Mouse (Mus musculus) layer of hippocampus, adult 18-20 months (tissue): ENCODE results near the gene Kmt2d. TPM values are rescaled to one million over a fixed set of nuclear protein-coding genes. Genes with fewer than 3 reads are reported as not detected.
"Not testable (repeated sequence)": the region's sequence is repeated elsewhere in the genome, so short reads cannot be mapped to it uniquely, and the experiment has no call there.

Experiments
- DNase-seq, 2 experiments: peaks; one replicate each; pipeline ENCODE4 v3.0.0; 2022; ENCODE audit warnings: low spot score in 2 of 2
- long read RNA-seq: library from polyadenylated mRNA; stranded (forward); transcript quantifications from one replicate; pipeline ENCODE4 v2.0.0, GENCODE M21; 2021
- total RNA-seq, 2 experiments: library from RNA; stranded (reverse); gene quantifications; 2 replicates each; pipeline ENCODE4 v1.2.3; 2021

Gene Kmt2d
- total RNA-seq, result 100 to 1,000 TPM in 1 of 2 experiments, 10 to 100 TPM in 1; 89.1 to 103 TPM
- long read RNA-seq, partial matches to known transcripts, result 4 of 21 reads
- long read RNA-seq, other reads (novel, unspliced or antisense), result 17 of 21 reads

- peak in 1 of 2 experiments; percentile 45 for DNase-seq
Observed at GRCm38 (mm10) chr15:98871070-98871915, at the start of gene Kmt2d. Kmt2d (minus strand) TSS chr15:98871204.

- DNase-seq, result not testable (repeated sequence)
Observed at GRCm38 (mm10) chr15:98918499-98918895, 47.5 kb upstream of the Kmt2d start.

DNA sequence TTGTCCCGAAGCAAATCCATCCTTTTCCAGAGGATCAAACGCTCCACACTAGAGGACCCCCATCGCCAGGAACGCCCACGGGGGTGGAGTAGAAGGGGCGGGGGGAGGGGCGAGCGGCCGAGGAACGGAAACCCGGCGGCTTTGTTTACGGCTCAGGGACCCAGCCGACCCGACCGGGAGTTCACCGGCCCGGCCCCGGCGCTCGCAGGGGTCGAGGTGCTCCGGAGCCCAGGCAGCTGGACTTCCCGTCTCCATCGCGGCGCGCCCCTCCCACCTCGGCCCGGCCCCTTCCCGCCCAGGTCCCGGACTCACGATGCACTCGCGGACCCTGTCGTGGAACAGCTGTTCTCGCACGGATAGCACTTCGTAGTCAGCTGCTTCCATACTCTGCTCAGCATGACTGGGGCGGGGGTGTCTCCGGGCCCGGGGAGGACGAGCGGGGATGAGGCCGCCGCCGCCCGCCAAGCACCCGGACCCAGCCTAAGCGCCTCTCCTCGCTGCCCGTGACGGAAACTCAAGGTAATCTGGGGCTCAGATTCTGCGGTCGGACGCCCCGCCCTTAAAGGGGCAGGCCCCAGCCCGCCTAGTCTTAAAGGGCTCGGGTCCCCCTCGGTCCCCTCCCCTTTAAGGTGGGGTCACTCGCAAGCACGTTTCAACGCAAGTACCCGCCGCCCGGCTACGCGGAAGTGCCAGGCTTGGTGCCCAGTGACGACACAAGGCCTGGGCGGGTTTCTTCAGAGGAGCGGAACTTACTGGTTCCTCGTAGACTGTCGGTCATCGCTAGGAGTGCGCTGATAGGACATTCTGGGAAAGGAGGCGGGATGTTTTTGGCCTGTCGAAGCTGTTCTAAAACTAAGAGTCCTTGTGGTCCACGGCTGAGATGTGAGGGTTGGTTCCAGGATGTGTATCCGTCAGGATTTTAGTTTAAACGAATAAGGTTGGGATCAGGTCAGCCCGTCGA is 46.8 kb upstream of the Kmt2d start, which contains the start of gene Lmbr1l:
TSS of gene Lmbr1l (minus strand) at position 694 of the 961 bp plus-strand sequence.
- peak; percentile 99 for DNase-seq

- peak in 1 of 2 experiments; percentile 30 for DNase-seq
Observed at GRCm38 (mm10) chr15:98917091-98917490, 46.1 kb upstream of the Kmt2d start.

DNA sequence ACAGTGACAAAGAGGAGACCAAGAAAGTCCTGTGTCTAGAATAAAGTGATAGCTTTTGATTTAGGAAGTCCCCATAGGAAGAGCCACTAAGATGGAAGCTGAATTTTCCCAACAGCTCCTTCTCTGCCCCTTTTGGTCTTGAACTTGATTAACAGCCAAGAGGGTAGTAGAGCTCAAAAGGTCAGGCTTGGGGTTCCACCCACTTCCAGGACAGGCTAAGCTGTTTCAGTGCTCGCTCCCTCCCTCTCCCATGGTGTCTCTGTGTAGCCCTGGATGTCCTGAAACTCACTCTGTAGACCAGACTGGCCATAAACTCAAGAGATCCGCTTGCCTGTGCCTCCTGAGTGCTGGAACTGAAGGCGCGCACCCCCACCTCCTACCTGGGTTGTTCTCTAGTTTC is 45.0 kb upstream of the Kmt2d start:
- no peak for DNase-seq

GRCm38 (mm10) chr15:98914903-98915302 is 43.9 kb upstream of the Kmt2d start:
- no peak for DNase-seq

DNA sequence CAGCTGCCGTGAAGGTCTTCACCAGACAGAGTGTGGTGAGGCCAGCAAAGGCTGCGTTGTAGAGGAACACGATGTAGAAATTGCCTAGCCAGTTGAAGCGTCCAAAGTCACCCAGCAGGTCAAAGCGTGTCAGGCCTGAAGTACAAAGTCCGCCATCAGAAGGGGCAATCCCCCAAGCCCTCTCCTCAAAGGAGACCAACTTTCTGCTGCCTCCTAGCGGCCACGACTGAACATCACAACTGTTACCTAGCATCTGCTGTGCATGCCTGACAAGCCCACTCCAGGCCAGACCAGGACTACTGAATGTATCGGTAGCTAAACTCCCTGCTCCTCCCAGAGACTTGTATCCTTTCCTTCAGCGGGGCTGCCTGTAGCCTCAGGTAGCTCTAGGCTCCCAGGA is 33.7 kb upstream of the Kmt2d start:
- no peak for DNase-seq

- no peak for DNase-seq
Observed at GRCm38 (mm10) chr15:98902600-98902999, 31.6 kb upstream of the Kmt2d start.

GRCm38 (mm10) chr15:98901530-98901929 is 30.5 kb upstream of the Kmt2d start:
- no peak for DNase-seq

GRCm38 (mm10) chr15:98897928-98898800 is 27.2 kb upstream of the Kmt2d start, which contains the start of gene Dhh:
Dhh (minus strand) TSS chr15:98898540.
- no peak for DNase-seq

GRCm38 (mm10) chr15:98897495-98897894 is 26.5 kb upstream of the Kmt2d start:
- DNase-seq, result no peak

GRCm38 (mm10) chr15:98895635-98896589 is 24.9 kb upstream of the Kmt2d start:
- no peak for DNase-seq

GRCm38 (mm10) chr15:98894746-98895634 is 24.0 kb upstream of the Kmt2d start:
- no peak for DNase-seq

GRCm38 (mm10) chr15:98893940-98894745 is 23.1 kb upstream of the Kmt2d start, which contains the start of gene Rhebl1:
Rhebl1 (minus strand) TSS chr15:98894540.
- DNase-seq, result peak in 1 of 2 experiments; percentile 37

DNA sequence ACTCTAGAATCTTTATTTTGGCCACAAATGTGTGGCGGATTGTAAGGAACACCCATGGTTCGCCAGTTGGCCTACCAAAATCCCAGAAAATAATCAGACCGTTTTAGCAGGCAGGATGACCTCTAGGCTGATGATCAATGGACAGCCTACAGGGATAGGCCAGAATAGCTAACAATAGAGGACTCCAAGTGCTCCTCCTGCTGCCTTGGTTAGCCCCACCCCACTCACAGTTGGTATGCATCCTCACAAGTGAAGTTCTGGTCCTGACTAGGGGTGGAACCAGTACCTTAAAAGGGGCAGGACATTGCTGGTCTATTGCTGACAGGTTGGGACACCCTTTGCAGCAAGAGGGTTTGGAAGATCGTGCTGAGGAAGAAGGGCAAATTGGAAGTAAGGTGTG is 22.0 kb upstream of the Kmt2d start:
- no peak for DNase-seq

GRCm38 (mm10) chr15:98891907-98892606 is 21.1 kb upstream of the Kmt2d start:
- peak; percentile 48 to 82 for DNase-seq
